In genomic region chr14:26376652-26377051, GRCm38 (mm10) we compare ENCODE assay signal across 9 mouse cellular contexts.
DNase-seq lines count a peak whose midpoint lies in the region; ATAC-seq and TF ChIP-seq lines count a peak whose summit lies in the region.
"Had no signal": no experiment of that assay in that cellular context is flagged by ENCODE, and none has a peak within 500 bp of the region (broad histone marks: within the 10 kb centered on the region; RNA-seq: fewer than 3 reads in every experiment).

No protein-coding gene starts in this region.

- no peak overlapping the region for H3K27ac ChIP-seq in intestine, embryonic 14.5 days (ENCODE audit: low read depth)
- H3K27ac ChIP-seq in intestine, embryonic 15.5 days: no peak overlapping the region
- no peak overlapping the region for H3K27ac ChIP-seq in hindbrain, postnatal 0 days
- no peak overlapping the region for H3K27ac ChIP-seq in limb, embryonic 11.5 days (replicated peaks; ENCODE audit: low read depth, low read length)
- H3K27ac ChIP-seq: neural tube, embryonic 13.5 days had no signal

- TF ChIP-seq CTCF in hindbrain, postnatal 0 days (IDR thresholded peaks at IDR 0.05; ENCODE audit: low read depth): peak; percentile 86

- H3K9me3 ChIP-seq in intestine, embryonic 14.5 days (ENCODE audit: control insufficient read depth, low read length): no peaks in the 10 kb centered on the region
- no peaks in the 10 kb centered on the region for H3K9me3 ChIP-seq in intestine, embryonic 15.5 days
- H3K9me3 ChIP-seq in hindbrain, postnatal 0 days (ENCODE audit: low read length): no peaks in the 10 kb centered on the region
- no peaks in the 10 kb centered on the region for H3K9me3 ChIP-seq in limb, embryonic 11.5 days (ENCODE audit: control insufficient read depth, low read length)
- H3K9me3 ChIP-seq: neural tube, embryonic 13.5 days had no signal

- H3K27me3 ChIP-seq in intestine, embryonic 14.5 days (replicated peaks; ENCODE audit: control insufficient read depth, insufficient read depth, low read length): no peaks in the 10 kb centered on the region
- no peaks in the 10 kb centered on the region for H3K27me3 ChIP-seq in intestine, embryonic 15.5 days (replicated peaks)
- H3K27me3 ChIP-seq in hindbrain, postnatal 0 days (ENCODE audit: insufficient read depth, low read length): no peaks in the 10 kb centered on the region
- no peaks in the 10 kb centered on the region for H3K27me3 ChIP-seq in limb, embryonic 11.5 days (ENCODE audit: control insufficient read depth, insufficient read depth, low read length)
- H3K27me3 ChIP-seq: neural tube, embryonic 13.5 days had no signal

- no peaks in the 10 kb centered on the region for H3K36me3 ChIP-seq in intestine, embryonic 14.5 days (ENCODE audit: control insufficient read depth, insufficient read depth, low read length)
- no peaks in the 10 kb centered on the region for H3K36me3 ChIP-seq in intestine, embryonic 15.5 days
- no peaks in the 10 kb centered on the region for H3K36me3 ChIP-seq in hindbrain, postnatal 0 days (ENCODE audit: insufficient read depth, low read length)
- H3K36me3 ChIP-seq in limb, embryonic 11.5 days (ENCODE audit: control insufficient read depth, insufficient read depth, low read length): no peaks in the 10 kb centered on the region
- H3K36me3 ChIP-seq: neural tube, embryonic 13.5 days had no signal

- no peak for ATAC-seq in intestine, embryonic 14.5 days (replicated peaks; ENCODE audit: low FRiP score, low TSS enrichment, low read depth)
- ATAC-seq in intestine, embryonic 15.5 days: no peak
- no peak for ATAC-seq in hindbrain, postnatal 0 days
- no peak for ATAC-seq in limb, embryonic 11.5 days (ENCODE audit: insufficient number of reproducible peaks, low FRiP score, low TSS enrichment, low read depth)

- peak; percentile 91 for DNase-seq in intestine, embryonic 14.5 days (ENCODE audit: low spot score)
- peak; percentile 36 for DNase-seq in WW6 (ENCODE audit: low read depth, low spot score)
- DNase-seq in embryo, embryonic 10 days (ENCODE audit: low spot score): peak; percentile 86
- DNase-seq in hindbrain, postnatal 0 days (ENCODE audit: low spot score): peak; percentile 79
- DNase-seq in limb, embryonic 11.5 days (ENCODE audit: low spot score): peak; percentile 87
- DNase-seq in retina, adult 2 months (ENCODE audit: low read depth, low spot score): peak; percentile 32
- DNase-seq in thymus, postnatal 36 days: peak; percentile 31 to 54

- H3K9ac ChIP-seq in intestine, embryonic 14.5 days (ENCODE audit: low read length): no peak overlapping the region
- H3K9ac ChIP-seq in intestine, embryonic 15.5 days: no peak overlapping the region
- no peak overlapping the region for H3K9ac ChIP-seq in hindbrain, postnatal 0 days (replicated peaks; ENCODE audit: low read length)
- no peak overlapping the region for H3K9ac ChIP-seq in limb, embryonic 11.5 days (ENCODE audit: low read length)
- H3K9ac ChIP-seq: neural tube, embryonic 13.5 days had no signal

- 3% methylated on average over 2 of the region's 2 CpGs for WGBS in intestine, embryonic 14.5 days
- 0% methylated on average over 2 of the region's 2 CpGs for WGBS in intestine, embryonic 15.5 days
- 10% methylated on average over 2 of the region's 2 CpGs for WGBS in hindbrain, postnatal 0 days
- WGBS in limb, embryonic 11.5 days: 4% methylated on average over 2 of the region's 2 CpGs

- no peak overlapping the region for H3K4me2 ChIP-seq in intestine, embryonic 14.5 days (ENCODE audit: low read length)
- no peak overlapping the region for H3K4me2 ChIP-seq in intestine, embryonic 15.5 days (replicated peaks)
- H3K4me2 ChIP-seq in hindbrain, postnatal 0 days (ENCODE audit: low read depth, low read length): no peak overlapping the region
- H3K4me2 ChIP-seq in limb, embryonic 11.5 days (ENCODE audit: low read depth, severe bottlenecking): no peak overlapping the region
- H3K4me2 ChIP-seq: neural tube, embryonic 13.5 days had no signal

- no peaks in the 10 kb centered on the region for H3K4me1 ChIP-seq in intestine, embryonic 14.5 days (replicated peaks; ENCODE audit: control insufficient read depth, insufficient read depth, low read length)
- no peaks in the 10 kb centered on the region for H3K4me1 ChIP-seq in intestine, embryonic 15.5 days (replicated peaks)
- H3K4me1 ChIP-seq in hindbrain, postnatal 0 days (ENCODE audit: insufficient read depth, low read length): no peaks in the 10 kb centered on the region
- H3K4me1 ChIP-seq in limb, embryonic 11.5 days (ENCODE audit: control insufficient read depth, insufficient read depth, low read length): no peaks in the 10 kb centered on the region
- H3K4me1 ChIP-seq: neural tube, embryonic 13.5 days had no signal

- no peak overlapping the region for H3K4me3 ChIP-seq in intestine, embryonic 14.5 days (ENCODE audit: low read depth, low read length)
- no peak overlapping the region for H3K4me3 ChIP-seq in intestine, embryonic 15.5 days (replicated peaks)
- no peak overlapping the region for H3K4me3 ChIP-seq in hindbrain, postnatal 0 days (ENCODE audit: low read length)
- no peak overlapping the region for H3K4me3 ChIP-seq in limb, embryonic 11.5 days (ENCODE audit: low read depth, low read length)
- H3K4me3 ChIP-seq: neural tube, embryonic 13.5 days had no signal

Comparison
In these comparisons a context has a peak if more than half of its experiments do, and no peak if none do; other contexts are left out.
1. DNase-seq: peak in every context shown above with its lines; median percentile 91 in intestine, embryonic 14.5 days; 87 in limb, embryonic 11.5 days; 86 in embryo, embryonic 10 days; 79 in hindbrain, postnatal 0 days; 42 in thymus, postnatal 36 days; 36 in WW6; 32 in retina, adult 2 months.